Mouse (Mus musculus) fibroblast of lung, adult 2 months (primary cell): Measurements from ENCODE around the gene Stk4.
A peak's percentile ranks its signal among the peaks of the same experiment; 100 is the strongest.

Experiments
- DNase-seq: peaks from one replicate; pipeline ENCODE4 v3.0.0-alpha.2; 2011; ENCODE audit warnings: low read depth

Stk4 gene

GRCm38 (mm10) chr2:164128576-164129411 lies 58.7 kb downstream of the Stk4 start:
- DNase-seq, result no peak

DNA sequence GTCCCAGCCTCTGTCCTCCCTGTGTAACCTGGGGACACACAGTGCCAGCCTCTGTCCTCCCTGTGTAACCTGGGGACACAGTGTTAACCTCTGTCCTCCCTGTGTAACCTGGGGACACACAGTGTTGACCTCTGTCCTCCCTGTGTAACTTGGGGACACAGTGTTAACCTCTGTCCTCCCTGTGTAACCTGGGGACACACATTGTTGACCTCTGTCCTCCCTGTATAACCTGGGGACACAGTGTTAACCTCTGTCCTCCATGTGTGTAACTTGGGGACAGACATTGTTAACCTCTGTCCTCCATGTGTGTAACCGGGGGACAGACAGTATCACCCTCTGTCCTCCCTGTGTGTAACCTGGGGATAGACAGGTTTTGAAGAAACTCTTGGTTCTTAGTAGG lies 61.5 kb downstream of the Stk4 start:
- DNase-seq, result no peak

GRCm38 (mm10) chr2:164134563-164134962 lies 64.4 kb downstream of the Stk4 start:
- no peak for DNase-seq

DNA sequence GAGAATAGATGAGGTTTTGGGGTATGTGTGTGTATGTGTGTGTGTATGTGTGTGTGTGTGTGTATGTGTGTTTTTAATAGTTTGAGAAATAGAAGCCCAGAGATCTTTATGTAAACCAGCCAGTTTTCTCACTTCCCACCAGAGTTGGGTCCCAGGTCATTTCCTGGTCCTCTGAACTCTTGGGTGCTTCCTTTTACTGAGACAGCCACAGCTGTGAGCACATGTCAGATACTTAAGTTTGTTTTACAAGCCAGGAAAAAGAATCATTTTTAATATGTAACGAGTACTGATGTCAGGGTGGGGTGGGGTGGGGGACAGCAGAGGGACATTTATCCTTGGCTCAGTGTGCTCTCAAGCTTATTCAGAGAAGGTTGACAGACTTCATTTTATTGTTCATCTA lies 65.2 kb downstream of the Stk4 start:
- DNase-seq, result no peak

- no peak for DNase-seq
These were observed 66.3 kb downstream of the Stk4 start for GRCm38 (mm10) chr2:164136393-164136792.

DNA sequence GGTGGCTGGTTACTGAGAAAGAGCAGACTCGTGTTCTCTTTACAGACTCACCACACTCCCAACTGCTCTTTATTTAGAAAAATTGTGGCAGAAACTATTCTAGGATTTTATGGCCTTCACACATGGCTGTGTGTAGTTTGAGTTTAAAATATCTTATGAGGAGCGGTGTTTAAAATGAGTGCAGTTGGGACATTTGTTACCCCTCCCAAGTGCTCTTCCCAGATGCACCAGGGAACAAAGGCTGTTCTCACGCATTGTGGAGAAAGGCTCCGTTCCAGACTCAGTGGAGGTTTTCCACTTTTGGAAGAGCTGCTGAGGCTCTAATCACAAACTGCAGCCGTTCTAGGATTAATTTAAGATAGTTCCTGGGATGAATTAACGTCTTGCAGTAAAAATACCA lies 67.6 kb downstream of the Stk4 start:
- DNase-seq, result no peak

DNA sequence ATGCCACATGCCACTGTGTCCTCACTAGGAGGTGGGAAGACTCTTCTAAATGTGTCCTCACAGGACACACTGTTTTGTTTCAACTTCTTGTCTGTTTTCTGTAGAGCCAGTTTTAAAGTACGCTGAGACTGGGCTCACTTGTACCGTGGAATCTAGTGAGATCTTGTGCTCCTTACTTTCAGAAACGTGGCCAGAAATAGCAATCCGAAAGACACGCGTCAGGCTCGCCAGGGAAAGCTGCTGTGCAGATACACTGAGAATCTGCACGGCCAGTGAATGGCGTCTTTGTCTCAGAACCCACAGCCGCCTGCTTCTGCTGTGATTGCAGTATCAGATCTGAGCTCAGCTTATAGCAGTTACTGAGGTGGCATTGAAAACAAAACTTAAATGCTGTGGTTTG lies 71.9 kb downstream of the Stk4 start:
- peak; percentile 91 for DNase-seq

GRCm38 (mm10) chr2:164144025-164144424 lies 73.9 kb downstream of the Stk4 start:
- DNase-seq, result no peak

- DNase-seq, result no peak
These were observed 74.4 kb downstream of the Stk4 start for GRCm38 (mm10) chr2:164144541-164144940.

- no peak for DNase-seq
These were observed 76.4 kb downstream of the Stk4 start for GRCm38 (mm10) chr2:164146556-164146955.

DNA sequence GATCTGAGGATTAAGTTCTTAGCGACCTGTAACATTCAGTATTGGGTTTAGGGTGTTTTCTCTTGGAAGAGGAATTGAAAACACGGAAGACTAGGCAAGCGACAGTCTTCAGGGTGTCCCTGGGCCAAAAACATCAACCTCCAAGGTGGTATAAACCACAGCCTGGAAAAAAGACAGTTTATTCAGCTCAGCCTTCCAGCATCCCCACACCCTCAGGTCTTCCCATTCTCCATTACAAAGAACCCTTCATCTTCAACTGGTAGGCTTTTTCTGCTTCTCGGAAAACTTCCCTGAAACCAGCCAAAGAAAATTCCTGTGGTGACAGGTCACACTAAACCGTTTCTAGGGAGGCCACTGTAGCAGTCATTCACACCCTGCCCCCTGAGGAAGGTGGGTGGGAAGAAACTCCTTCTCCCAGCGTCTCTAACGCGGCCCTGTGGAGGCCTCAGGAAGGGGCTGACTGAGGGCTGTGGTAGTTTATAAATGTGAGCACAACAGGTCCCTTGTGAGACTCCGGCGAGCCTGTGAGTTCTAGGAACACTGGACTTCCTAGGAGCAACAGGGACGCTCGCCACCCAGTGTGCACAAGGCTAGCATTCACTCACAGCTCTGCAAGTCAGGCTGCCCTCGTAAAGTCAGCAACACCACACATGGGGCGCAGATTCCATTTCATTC lies 80.1 kb downstream of the Stk4 start:
- peak; percentile 96 for DNase-seq

DNA sequence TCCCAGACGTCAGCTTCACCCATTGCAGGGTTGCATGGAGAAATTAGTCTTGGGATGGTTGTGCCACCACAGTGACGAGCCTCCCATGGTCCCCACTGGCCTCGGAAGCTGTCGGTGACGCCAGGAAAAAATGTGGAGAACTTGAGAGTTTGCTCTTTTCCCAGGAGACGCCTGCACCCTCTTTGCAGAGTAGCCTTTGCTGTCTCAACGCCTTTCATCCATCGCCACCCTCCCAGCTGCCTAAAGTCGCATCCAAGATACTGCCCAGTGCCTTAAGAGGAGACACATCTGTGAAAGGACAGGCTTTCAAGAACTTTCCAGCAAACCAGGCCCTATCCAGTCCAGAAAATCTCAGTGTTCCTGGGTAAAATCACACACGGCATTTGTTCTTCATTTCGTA lies 82.2 kb downstream of the Stk4 start:
- DNase-seq, result no peak

GRCm38 (mm10) chr2:164154007-164154406 lies 83.9 kb downstream of the Stk4 start:
- DNase-seq, result no peak

DNA sequence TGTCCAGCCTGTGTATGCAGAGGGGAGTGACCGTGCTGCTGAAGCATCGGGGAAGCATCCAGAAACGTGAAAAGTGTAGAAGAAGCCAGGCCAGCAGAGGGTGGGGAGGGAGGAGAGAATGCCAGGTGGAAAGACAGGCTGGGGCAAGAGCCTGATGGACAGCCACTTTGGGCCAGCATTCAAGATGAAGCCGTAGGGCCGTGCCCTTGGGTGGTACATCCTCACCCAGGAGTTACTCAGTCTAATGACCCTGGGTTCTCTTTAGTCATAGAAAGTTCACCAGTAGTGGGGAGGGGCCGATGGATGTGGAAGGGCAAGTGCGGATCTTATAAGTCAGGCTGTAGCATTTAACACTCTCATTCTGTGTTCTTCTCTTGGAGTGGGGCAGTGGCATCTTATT lies 86.0 kb downstream of the Stk4 start:
- no peak for DNase-seq

GRCm38 (mm10) chr2:164158838-164159237 lies 88.7 kb downstream of the Stk4 start:
- DNase-seq, result peak; percentile 94

- no peak for DNase-seq
These were observed 91.5 kb downstream of the Stk4 start for GRCm38 (mm10) chr2:164161515-164162055.

GRCm38 (mm10) chr2:164164941-164165340 lies 94.8 kb downstream of the Stk4 start:
- DNase-seq, result no peak

DNA sequence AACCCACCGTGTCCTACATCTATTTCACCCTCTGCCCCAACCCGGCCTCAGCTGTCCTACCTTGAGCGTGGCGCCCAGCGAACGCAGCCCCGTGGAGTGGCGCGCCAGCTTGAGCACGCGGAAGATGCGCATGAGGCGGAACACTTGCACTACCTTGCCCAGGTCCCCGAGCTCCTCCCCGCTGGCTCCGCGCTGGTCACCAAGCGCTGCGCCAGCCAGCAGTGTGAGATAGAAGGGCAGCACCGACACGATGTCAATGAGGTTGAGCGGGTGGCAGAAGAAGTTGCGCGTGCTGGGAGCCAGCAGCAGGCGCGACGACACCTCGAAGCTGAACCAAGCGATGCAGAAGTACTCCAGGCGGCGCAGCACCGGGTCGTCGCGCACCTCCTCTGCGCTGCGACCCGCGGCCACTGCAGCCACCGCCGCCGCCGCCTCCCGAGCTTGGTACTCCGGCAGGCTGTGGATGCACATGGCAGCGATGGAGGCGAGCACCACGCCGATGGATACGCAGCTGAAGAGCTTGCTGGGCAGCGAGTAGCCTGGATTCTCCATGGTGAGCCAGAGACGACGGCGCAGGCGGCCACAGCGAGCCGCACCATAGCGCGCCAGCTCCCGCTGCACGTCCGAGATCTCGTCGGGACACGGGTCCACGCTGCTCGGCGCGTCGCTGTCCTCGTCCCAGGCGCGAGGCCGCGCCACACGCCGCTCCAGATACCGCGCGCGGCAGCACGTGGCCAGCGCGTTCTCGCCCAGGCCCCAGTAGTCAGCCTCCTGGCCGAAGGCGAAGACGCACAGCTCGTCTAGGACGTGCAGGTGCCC lies 97.8 kb downstream of the Stk4 start:
- no peak for DNase-seq

GRCm38 (mm10) chr2:164168571-164168946 lies 98.4 kb downstream of the Stk4 start:
- no peak for DNase-seq

GRCm38 (mm10) chr2:164170326-164170725 lies 100.2 kb downstream of the Stk4 start:
- no peak for DNase-seq

DNA sequence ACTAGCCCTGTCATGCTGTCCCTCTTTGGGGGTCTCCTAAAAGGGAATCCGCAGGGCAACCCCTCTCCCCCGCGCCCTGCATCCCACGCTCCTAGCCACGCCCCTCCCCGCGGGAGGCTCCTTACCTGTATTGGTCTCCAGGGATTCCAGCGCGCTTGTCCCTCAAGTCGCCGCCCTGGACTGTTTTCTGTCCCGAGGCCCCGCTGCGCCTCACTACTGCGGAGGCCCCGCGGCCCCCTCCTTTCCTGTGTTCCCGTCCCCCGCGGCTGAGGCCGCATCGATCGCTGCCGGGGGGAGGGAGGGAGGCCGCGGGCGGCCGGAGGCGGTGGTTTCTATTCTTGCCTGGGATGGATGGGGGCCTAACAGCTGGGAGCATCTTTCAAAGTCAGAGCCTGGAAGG lies 100.8 kb downstream of the Stk4 start, which contains the start of gene Kcns1:
Kcns1 (minus strand) TSS at position 212 of the 400 bp plus-strand sequence.
- DNase-seq, result no peak

DNA sequence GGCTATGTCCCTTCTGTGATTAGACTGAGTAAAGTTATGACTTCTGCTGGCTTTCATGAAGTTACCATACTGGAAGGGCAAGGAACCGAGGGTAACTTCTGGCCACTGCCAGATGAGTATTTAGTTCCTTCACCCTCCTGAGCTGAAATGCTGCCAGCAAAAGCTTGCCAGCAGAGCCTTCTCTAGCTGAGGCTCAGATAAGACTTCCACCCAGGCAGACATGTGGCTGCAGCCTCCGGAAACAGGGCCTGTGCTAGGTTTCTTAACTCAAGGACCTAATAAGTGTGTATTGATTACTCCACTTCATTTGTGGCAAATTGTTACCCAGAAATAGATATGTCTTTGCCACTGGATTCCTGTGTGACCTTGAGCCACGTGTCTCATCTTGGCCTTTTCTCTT lies 103.3 kb downstream of the Stk4 start:
- DNase-seq, result no peak
